Mouse (Mus musculus) E14TG2a.4 (cell line): Measurements from ENCODE around the gene Ireb2.

ENCODE experiments used
- CTCF ChIP-seq: conservative IDR thresholded peaks from 2 replicates; pipeline ENCODE4 v1.5.1; 2014; ENCODE audit warnings: low read length
- NANOG ChIP-seq: IDR thresholded peaks from 2 replicates; pipeline ENCODE4 v1.6.1; 2014; ENCODE audit warnings: borderline replicate concordance, low read length, mixed read lengths

GRCm38 (mm10) chr9:54833831-54834230 is 29.8 kb upstream of the Ireb2 start:
- TF ChIP-seq CTCF: no peak
- peak; percentile 6; the same call in 1 of the 2 replicates for TF ChIP-seq NANOG
